Mouse (Mus musculus): ENCODE measurements around the gene Fsip1. TPM values are rescaled to one million over a fixed set of nuclear protein-coding genes. Genes with fewer than 3 reads are reported as not detected.

The Fsip1 gene
- polyA plus RNA-seq, 1 experiment from 2014 or later, result 2.4 TPM

- Histone ChIP-seq H3K4me1 (peaks cover 54% of the 10 kb centered on the region), H3K9me3 (no peaks in the 10 kb centered on the region), H3K27me3 (ENCODE audit: poor library complexity, severe bottlenecking) (peaks cover 15% of the 10 kb centered on the region), H3K36me3 (replicated peaks) (no peaks in the 10 kb centered on the region), H3K4me3 (no peak overlapping the region), H3K27ac (peak overlapping the region; percentile 85)
- 57% methylated on average over 2 of the region's 2 CpGs for WGBS
- no peak for DNase-seq (ENCODE audit: extremely low spot score, low spot score)
Measured at GRCm38 (mm10) chr2:118202934-118203333, 53.8 kb downstream of the Fsip1 start.

- peak overlapping the region; percentile 48 for H3K27ac ChIP-seq
- H3K27me3 ChIP-seq (ENCODE audit: poor library complexity, severe bottlenecking), result peaks cover 15% of the 10 kb centered on the region
- no peaks in the 10 kb centered on the region for H3K36me3 ChIP-seq (replicated peaks)
- DNase-seq (ENCODE audit: extremely low spot score, low spot score), result no peak
- H3K4me3 ChIP-seq, result no peak overlapping the region
- H3K4me1 ChIP-seq, result peaks cover 53% of the 10 kb centered on the region
- H3K9me3 ChIP-seq, result no peaks in the 10 kb centered on the region
Measured at GRCm38 (mm10) chr2:118201983-118202382, 54.8 kb downstream of the Fsip1 start.

- Histone ChIP-seq H3K27me3 (ENCODE audit: poor library complexity, severe bottlenecking) (peaks cover 10% of the 10 kb centered on the region; the same call in 1 of the 2 replicates), H3K27ac (no peak overlapping the region), H3K36me3 (replicated peaks) (no peaks in the 10 kb centered on the region), H3K9me3 (no peaks in the 10 kb centered on the region), H3K4me1 (peaks cover 32% of the 10 kb centered on the region), H3K4me3 (no peak overlapping the region)
- WGBS, result 7% methylated on average over 5 of the region's 5 CpGs
- DNase-seq (ENCODE audit: extremely low spot score, low spot score), result peak; percentile 78
Measured at GRCm38 (mm10) chr2:118199867-118200266, 56.9 kb downstream of the Fsip1 start.

GRCm38 (mm10) chr2:118196966-118197365 is 59.8 kb downstream of the Fsip1 start:
- H3K4me1 ChIP-seq, result peaks cover 5% of the 10 kb centered on the region
- peak overlapping the region; percentile 12; the same call in 1 of the 2 replicates for H3K27ac ChIP-seq
- DNase-seq (ENCODE audit: extremely low spot score, low spot score), result no peak
- no peak overlapping the region for H3K4me3 ChIP-seq
- H3K36me3 ChIP-seq (replicated peaks), result no peaks in the 10 kb centered on the region
- WGBS, result 82% methylated on average over 3 of the region's 3 CpGs
- no peaks in the 10 kb centered on the region for H3K9me3 ChIP-seq
- peaks cover 5% of the 10 kb centered on the region; the same call in 1 of the 2 replicates for H3K27me3 ChIP-seq (ENCODE audit: poor library complexity, severe bottlenecking)

- Histone ChIP-seq H3K27ac (no peak overlapping the region), H3K36me3 (replicated peaks) (peaks cover 4% of the 10 kb centered on the region; the same call in 1 of the 2 replicates), H3K4me1 (peaks cover 22% of the 10 kb centered on the region), H3K4me3 (no peak overlapping the region), H3K9me3 (peaks cover 5% of the 10 kb centered on the region), H3K27me3 (ENCODE audit: poor library complexity, severe bottlenecking) (no peaks in the 10 kb centered on the region)
- no peak for DNase-seq (ENCODE audit: extremely low spot score, low spot score)
- WGBS, result 83% methylated on average over 2 of the region's 2 CpGs
Measured at GRCm38 (mm10) chr2:118182136-118182535, 74.6 kb downstream of the Fsip1 start.

GRCm38 (mm10) chr2:118179873-118180585 is 76.7 kb downstream of the Fsip1 start:
- Histone ChIP-seq H3K9me3 (peaks cover 5% of the 10 kb centered on the region), H3K4me1 (peaks cover 22% of the 10 kb centered on the region), H3K27ac (peak overlapping the region; percentile 80), H3K27me3 (ENCODE audit: poor library complexity, severe bottlenecking) (no peaks in the 10 kb centered on the region), H3K36me3 (replicated peaks) (peaks cover 4% of the 10 kb centered on the region; the same call in 1 of the 2 replicates), H3K4me3 (peak overlapping the region; percentile 40)
- DNase-seq (ENCODE audit: extremely low spot score, low spot score), result no peak

- peaks cover 27% of the 10 kb centered on the region for H3K4me1 ChIP-seq
- H3K4me3 ChIP-seq, result peak overlapping the region; percentile 40
- peak overlapping the region; percentile 80 for H3K27ac ChIP-seq
- WGBS, result under 1% methylated on average over 10 of the region's 10 CpGs
- peaks cover 5% of the 10 kb centered on the region for H3K9me3 ChIP-seq
- H3K36me3 ChIP-seq (replicated peaks), result peaks cover 4% of the 10 kb centered on the region; the same call in 1 of the 2 replicates
- peak; percentile 49 for DNase-seq (ENCODE audit: extremely low spot score, low spot score)
- no peaks in the 10 kb centered on the region for H3K27me3 ChIP-seq (ENCODE audit: poor library complexity, severe bottlenecking)
Measured at GRCm38 (mm10) chr2:118179472-118179871, 77.3 kb downstream of the Fsip1 start.

GRCm38 (mm10) chr2:118174558-118175383 is 82.0 kb downstream of the Fsip1 start:
- Histone ChIP-seq H3K4me1 (peaks cover 14% of the 10 kb centered on the region), H3K4me3 (no peak overlapping the region), H3K27ac (no peak overlapping the region; the same call in 1 of the 2 replicates), H3K9me3 (peaks cover 9% of the 10 kb centered on the region), H3K36me3 (replicated peaks) (peaks cover 6% of the 10 kb centered on the region; the same call in 1 of the 2 replicates), H3K27me3 (ENCODE audit: poor library complexity, severe bottlenecking) (no peaks in the 10 kb centered on the region)
- DNase-seq (ENCODE audit: extremely low spot score, low spot score), result no peak
- WGBS, result 85% methylated on average over 10 of the region's 10 CpGs

GRCm38 (mm10) chr2:118168225-118168624 is 88.5 kb downstream of the Fsip1 start:
- WGBS, result 70% methylated on average over 1 of the region's 1 CpGs
- peaks cover 39% of the 10 kb centered on the region for H3K4me1 ChIP-seq
- H3K9me3 ChIP-seq, result 0 out of 2 replicates have a peak, but pooled peaks cover 4% of the 10 kb centered on the region
- no peak overlapping the region for H3K27ac ChIP-seq
- H3K27me3 ChIP-seq (ENCODE audit: poor library complexity, severe bottlenecking), result no peaks in the 10 kb centered on the region
- DNase-seq (ENCODE audit: extremely low spot score, low spot score), result no peak
- H3K36me3 ChIP-seq (replicated peaks), result 0 out of 2 replicates have a peak, but pooled peaks cover 2% of the 10 kb centered on the region
- no peak overlapping the region for H3K4me3 ChIP-seq

GRCm38 (mm10) chr2:118167731-118168130 is 89.0 kb downstream of the Fsip1 start:
- Histone ChIP-seq H3K36me3 (replicated peaks) (0 out of 2 replicates have a peak, but pooled peaks cover 2% of the 10 kb centered on the region), H3K9me3 (0 out of 2 replicates have a peak, but pooled peaks cover 4% of the 10 kb centered on the region), H3K27ac (peak overlapping the region; percentile 63; the same call in 1 of the 2 replicates), H3K4me3 (no peak overlapping the region), H3K4me1 (peaks cover 44% of the 10 kb centered on the region), H3K27me3 (ENCODE audit: poor library complexity, severe bottlenecking) (no peaks in the 10 kb centered on the region)
- WGBS, result 83% methylated on average over 4 of the region's 4 CpGs
- no peak for DNase-seq (ENCODE audit: extremely low spot score, low spot score)

GRCm38 (mm10) chr2:118165691-118166090 is 91.1 kb downstream of the Fsip1 start:
- Histone ChIP-seq H3K9me3 (0 out of 2 replicates have a peak, but pooled peaks cover 4% of the 10 kb centered on the region), H3K36me3 (replicated peaks) (0 out of 2 replicates have a peak, but pooled peaks cover 2% of the 10 kb centered on the region), H3K27me3 (ENCODE audit: poor library complexity, severe bottlenecking) (no peaks in the 10 kb centered on the region), H3K4me3 (no peak overlapping the region), H3K4me1 (peaks cover 64% of the 10 kb centered on the region), H3K27ac (no peak overlapping the region)
- DNase-seq (ENCODE audit: extremely low spot score, low spot score), result no peak
- WGBS, result 95% methylated on average over 2 of the region's 2 CpGs

GRCm38 (mm10) chr2:118164137-118164536 is 92.6 kb downstream of the Fsip1 start:
- no peak for DNase-seq (ENCODE audit: extremely low spot score, low spot score)
- Histone ChIP-seq H3K27ac (no peak overlapping the region), H3K36me3 (replicated peaks) (no peaks in the 10 kb centered on the region), H3K4me3 (no peak overlapping the region), H3K27me3 (ENCODE audit: poor library complexity, severe bottlenecking) (no peaks in the 10 kb centered on the region), H3K9me3 (no peaks in the 10 kb centered on the region), H3K4me1 (peaks cover 80% of the 10 kb centered on the region)
- 86% methylated on average over 6 of the region's 6 CpGs for WGBS
